Mouse (Mus musculus) kidney, postnatal 0 days (tissue): ENCODE measurements around the gene Lamtor5. TPM values are rescaled to one million over a fixed set of nuclear protein-coding genes. Genes with fewer than 3 reads are reported as not detected.

Experiments
- ATAC-seq: fragments of 200-750 bp; cut with Nextera tagmentation; replicated peaks from 2 replicates; pipeline ENCODE4 v1.8.0; 2017; ENCODE audit warnings: low read depth, moderate number of reproducible peaks, moderate TSS enrichment, moderate library complexity; ENCODE audit not compliant: low FRiP score
- DNase-seq: peaks from one replicate; pipeline ENCODE4 v3.0.0-alpha.2; 2016; ENCODE audit warnings: low spot score
- H3K27ac ChIP-seq: fragments of 300-500 bp; sonication (generic); 2 replicates; pipeline ENCODE4 v1.5.1; 2014; ENCODE audit warnings: mild to moderate bottlenecking
- H3K27me3 ChIP-seq: fragments of 300-500 bp; sonication (generic); 2 replicates; pipeline ENCODE4 v1.6.1; 2014; ENCODE audit warnings: low read length, mixed read lengths; ENCODE audit not compliant: insufficient read depth
- H3K36me3 ChIP-seq: fragments of 300-500 bp; sonication (generic); 2 replicates; pipeline ENCODE4 v1.6.1; 2014; ENCODE audit warnings: low read length, mixed read lengths; ENCODE audit not compliant: insufficient read depth
- H3K4me1 ChIP-seq: fragments of 300-500 bp; sonication (generic); replicated peaks from 2 replicates; pipeline ENCODE4 v1.6.1; 2014; ENCODE audit warnings: antibody characterized with exemption, low read length, mixed read lengths; ENCODE audit not compliant: insufficient read depth
- H3K4me2 ChIP-seq: fragments of 300-500 bp; sonication (generic); 2 replicates; pipeline ENCODE4 v1.6.1; 2014; ENCODE audit warnings: mild to moderate bottlenecking, low read length, moderate library complexity, mixed read lengths
- H3K4me3 ChIP-seq: fragments of 300-500 bp; sonication (generic); replicated peaks from 2 replicates; pipeline ENCODE4 v1.5.1; 2014; ENCODE audit warnings: low read depth, low read length
- H3K9ac ChIP-seq: fragments of 300-500 bp; sonication (generic); 2 replicates; pipeline ENCODE4 v1.6.1; 2014; ENCODE audit warnings: low read depth, low read length
- H3K9me3 ChIP-seq: fragments of 300-500 bp; sonication (generic); replicated peaks from 2 replicates; pipeline ENCODE4 v1.6.1; 2016; ENCODE audit warnings: low read length, inconsistent platforms, mixed read lengths
- CTCF ChIP-seq: IDR thresholded peaks from 2 replicates; pipeline ENCODE4 v1.5.1; 2016; ENCODE audit warnings: antibody characterized with exemption, low read depth, mild to moderate bottlenecking, moderate library complexity
- WGBS: fragments of 180-500 bp; shearing (Covaris S2); extraction: QIAGEN DNeasy Blood & Tissue Kit; methylation state at CpG from one replicate; pipeline ENCODE4 v1.1.7; 2014; 5-methylcytosine and 5-hydroxymethylcytosine counted together
- polyA plus RNA-seq: library from polyadenylated mRNA; unstranded; fragments of >200 nt; fragmentation: Nextera tagmentation; extraction: Ambion mirVana; gene quantifications from 2 replicates; pipeline ENCODE4 v1.2.1, GENCODE M21; 2015

The Lamtor5 gene
- polyA plus RNA-seq, result 247 and 248 TPM in 2 replicates

DNA sequence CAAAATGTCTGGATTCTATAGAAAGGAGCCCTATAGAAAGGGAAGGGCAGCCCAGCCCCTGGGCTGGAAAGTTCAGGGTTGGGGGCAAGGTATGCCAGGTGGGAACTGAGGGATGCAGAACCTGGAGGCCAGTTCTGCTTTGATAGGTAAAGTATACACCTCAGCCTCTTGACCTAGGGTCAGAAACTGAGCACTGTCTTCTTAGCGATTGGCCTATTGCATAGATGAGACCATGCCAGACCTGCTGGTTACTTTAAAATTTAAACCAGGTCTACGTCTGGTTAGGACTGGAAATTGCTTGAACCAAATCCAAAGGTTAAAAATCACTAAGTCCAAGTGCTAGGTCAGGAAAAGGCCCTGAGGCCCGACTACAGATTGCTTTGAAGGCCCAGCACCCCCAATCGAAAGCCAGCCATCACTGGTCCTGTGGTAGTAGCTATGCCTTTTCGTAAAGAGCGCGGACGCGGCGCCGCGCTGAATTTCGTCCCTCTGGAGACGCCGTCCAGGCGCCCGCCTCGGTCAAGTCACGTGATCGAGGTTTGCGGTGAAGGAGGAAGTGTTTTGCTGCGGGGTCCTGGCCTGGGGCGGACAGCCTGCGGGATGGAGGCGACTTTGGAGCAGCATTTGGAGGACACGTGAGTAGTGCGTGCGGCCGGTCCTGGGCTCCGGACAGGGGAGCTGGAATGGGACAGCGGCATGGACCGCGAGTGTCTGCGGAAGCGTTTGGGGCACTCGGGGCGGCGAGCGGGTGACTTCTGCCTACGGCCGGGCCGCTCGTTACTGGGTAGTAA, at the start of gene Lamtor5:
TSS of gene Lamtor5 (plus strand) at position 380 of the 791 bp plus-strand sequence.
- WGBS, result 2% methylated on average over 43 of the region's 43 CpGs
- Histone ChIP-seq H3K9ac (peak within 1 kb of the TSS; percentile 88), H3K4me2 (peak within 1 kb of the TSS; percentile 74), H3K27me3 (no peaks in the 10 kb centered on the region), H3K4me1 (no peaks in the 10 kb centered on the region; the same call in 1 of the 2 replicates), H3K9me3 (no peaks in the 10 kb centered on the region), H3K4me3 (peak within 1 kb of the TSS; percentile 96), H3K36me3 (0 out of 2 replicates have a peak, but pooled peaks cover 12% of the 10 kb centered on the region), H3K27ac (peak within 1 kb of the TSS; percentile 63; the same call in 1 of the 2 replicates)
- no peak for TF ChIP-seq CTCF
- ATAC-seq, result peak; percentile 88
- peak; percentile 91 for DNase-seq

DNA sequence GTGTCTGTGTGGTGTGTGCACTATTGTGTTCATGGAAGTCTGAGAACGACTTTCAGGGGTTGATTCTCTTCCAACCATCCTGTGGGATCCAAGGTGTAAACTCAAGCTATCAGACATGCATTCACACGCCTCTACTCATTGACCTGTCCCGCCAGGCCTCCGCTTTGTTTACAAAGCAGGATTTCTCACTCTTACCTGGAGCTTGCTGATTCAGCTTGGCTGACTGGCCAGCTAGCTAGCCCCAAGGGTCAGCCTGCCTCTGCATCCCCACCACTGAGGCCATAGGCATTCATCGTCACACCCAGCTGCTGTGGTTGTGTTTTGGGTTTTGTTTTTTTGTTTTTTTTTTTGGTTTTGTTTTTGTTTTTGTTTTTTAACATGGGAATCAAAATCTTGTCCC, 49.4 kb upstream of the Lamtor5 start:
- H3K4me1 ChIP-seq, result 0 out of 2 replicates have a peak, but pooled peaks cover 3% of the 10 kb centered on the region
- H3K27me3 ChIP-seq, result no peaks in the 10 kb centered on the region
- no peaks in the 10 kb centered on the region for H3K36me3 ChIP-seq
- H3K4me2 ChIP-seq, result no peak overlapping the region
- WGBS, result 81% methylated on average over 5 of the region's 5 CpGs
- no peak for ATAC-seq
- no peak overlapping the region for H3K4me3 ChIP-seq
- no peak overlapping the region for H3K27ac ChIP-seq
- no peak overlapping the region for H3K9ac ChIP-seq
- DNase-seq, result no peak
- TF ChIP-seq CTCF, result no peak
- no peaks in the 10 kb centered on the region for H3K9me3 ChIP-seq

DNA sequence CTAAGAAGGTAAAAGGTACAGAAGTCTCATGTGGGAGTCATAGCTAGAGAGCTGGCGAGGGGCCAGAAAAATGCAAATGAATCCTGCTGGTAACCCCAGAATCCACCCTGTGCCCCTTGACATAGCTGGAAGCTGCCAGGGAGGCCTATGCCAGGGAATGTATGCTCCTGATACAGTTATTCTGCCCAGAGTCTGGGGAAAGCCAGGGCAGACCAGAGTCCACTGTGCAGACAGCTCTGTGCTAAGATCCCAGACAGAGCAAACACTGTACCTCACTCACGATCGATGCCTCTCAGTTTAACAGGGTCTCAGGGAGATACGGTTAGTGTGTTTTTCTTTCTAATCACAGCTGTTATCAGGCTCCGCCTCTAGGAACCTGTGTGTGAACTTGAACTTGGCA, 48.8 kb upstream of the Lamtor5 start:
- ATAC-seq (no peak), DNase-seq (no peak)
- H3K9me3 ChIP-seq, result no peaks in the 10 kb centered on the region
- 35% methylated on average over 5 of the region's 5 CpGs for WGBS
- no peaks in the 10 kb centered on the region for H3K27me3 ChIP-seq
- H3K4me2 ChIP-seq, result no peak overlapping the region
- H3K4me3 ChIP-seq, result no peak overlapping the region
- H3K27ac ChIP-seq, result no peak overlapping the region
- no peak for TF ChIP-seq CTCF
- no peak overlapping the region for H3K9ac ChIP-seq
- H3K36me3 ChIP-seq, result no peaks in the 10 kb centered on the region
- H3K4me1 ChIP-seq, result 0 out of 2 replicates have a peak, but pooled peaks cover 3% of the 10 kb centered on the region

DNA sequence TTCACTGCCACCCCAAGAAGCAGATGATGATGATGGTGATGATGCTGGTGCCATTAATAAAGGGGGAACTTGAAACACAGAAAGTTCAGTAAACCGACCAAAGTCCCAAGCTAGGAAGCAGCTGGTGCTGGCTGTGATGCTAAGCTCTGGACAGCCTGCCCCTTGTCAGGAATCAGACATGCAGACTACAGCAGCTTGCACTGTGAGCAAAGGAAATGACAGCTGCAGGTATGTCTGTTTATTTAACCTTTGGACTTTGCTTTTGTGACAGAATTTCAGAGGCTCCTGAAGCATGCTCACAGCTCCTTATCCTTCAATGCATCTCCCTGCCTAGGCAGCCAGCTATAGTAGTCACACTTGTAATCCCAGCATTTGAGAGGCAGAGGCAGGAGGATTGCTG, 48.1 kb upstream of the Lamtor5 start, which contains the start of gene A630076J17Rik:
TSS of gene A630076J17Rik (plus strand) at position 88 of the 400 bp plus-strand sequence.
- 10% methylated on average over 1 of the region's 1 CpGs for WGBS

DNA sequence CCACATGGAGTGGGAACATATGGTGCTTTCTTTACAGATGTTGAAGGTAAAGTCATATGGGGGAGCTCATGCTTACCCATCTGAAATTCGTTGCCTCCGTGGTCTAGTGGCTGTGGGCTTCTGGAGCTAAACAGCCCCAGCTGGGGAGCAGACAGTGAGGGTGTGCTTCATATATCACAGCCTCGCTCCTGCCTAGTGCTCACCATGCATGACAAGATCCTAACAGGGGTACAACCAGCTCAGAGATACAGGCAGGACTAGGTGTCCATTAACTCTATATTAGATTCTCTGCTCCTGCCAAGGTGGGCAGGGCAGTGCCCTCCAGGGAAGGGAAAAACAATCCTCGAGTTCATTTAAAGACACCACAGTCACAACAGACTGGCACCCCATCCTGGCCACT, 47.5 kb upstream of the Lamtor5 start:
- H3K9me3 ChIP-seq, result no peaks in the 10 kb centered on the region
- no peak for DNase-seq
- H3K9ac ChIP-seq, result no peak overlapping the region
- H3K27ac ChIP-seq, result no peak overlapping the region
- no peaks in the 10 kb centered on the region for H3K27me3 ChIP-seq
- 20% methylated on average over 4 of the region's 4 CpGs for WGBS
- 0 out of 2 replicates have a peak, but pooled peaks cover 3% of the 10 kb centered on the region for H3K4me1 ChIP-seq
- no peak overlapping the region for H3K4me3 ChIP-seq
- no peak for TF ChIP-seq CTCF
- no peak overlapping the region for H3K4me2 ChIP-seq
- ATAC-seq, result no peak
- H3K36me3 ChIP-seq, result no peaks in the 10 kb centered on the region

More for the DNA sequence above, 48.1 kb upstream of the Lamtor5 start, which contains the start of gene A630076J17Rik:
- no peak within 1 kb of the TSS for H3K4me3 ChIP-seq
- DNase-seq (peak; percentile 10), ATAC-seq (peak; percentile 61; the same call in 1 of the 2 replicates)
- H3K4me1 ChIP-seq, result 0 out of 2 replicates have a peak, but pooled peaks cover 3% of the 10 kb centered on the region
- H3K9ac ChIP-seq, result no peak within 1 kb of the TSS
- no peak within 1 kb of the TSS for H3K4me2 ChIP-seq
- H3K27me3 ChIP-seq, result no peaks in the 10 kb centered on the region
- no peaks in the 10 kb centered on the region for H3K36me3 ChIP-seq
- no peak for TF ChIP-seq CTCF
- H3K27ac ChIP-seq, result no peak within 1 kb of the TSS
- H3K9me3 ChIP-seq, result no peaks in the 10 kb centered on the region

DNA sequence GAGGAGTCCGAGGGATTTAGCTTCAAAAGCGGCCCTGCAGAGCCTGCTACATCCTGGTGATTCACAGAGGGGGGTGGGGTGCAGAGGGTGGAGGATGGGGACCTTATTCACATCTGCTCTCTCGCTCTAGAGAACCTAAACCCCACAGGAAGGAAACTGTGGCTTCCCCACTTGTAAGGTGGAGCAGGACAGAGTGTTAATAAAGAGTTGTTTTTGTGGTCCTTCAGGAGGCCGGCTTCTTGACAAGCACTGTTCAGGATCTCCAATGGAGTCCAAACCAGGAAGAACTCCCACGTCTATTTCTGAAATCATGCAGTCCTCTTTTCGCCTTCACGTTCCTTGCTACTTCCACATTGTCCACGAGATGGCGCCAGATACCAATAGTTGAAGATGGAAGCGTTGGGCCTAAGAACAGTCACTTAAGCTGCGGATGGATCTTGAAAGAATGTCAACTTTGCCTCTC, 45.3 kb upstream of the Lamtor5 start:
- Histone ChIP-seq H3K9ac (no peak overlapping the region), H3K4me1 (0 out of 2 replicates have a peak, but pooled peaks cover 3% of the 10 kb centered on the region), H3K9me3 (no peaks in the 10 kb centered on the region), H3K4me3 (no peak overlapping the region), H3K36me3 (no peaks in the 10 kb centered on the region), H3K27ac (no peak overlapping the region), H3K4me2 (no peak overlapping the region; the same call in 1 of the 2 replicates), H3K27me3 (no peaks in the 10 kb centered on the region)
- WGBS, result 8% methylated on average over 11 of the region's 11 CpGs
- no peak; the same call in 1 of the 2 replicates for ATAC-seq
- TF ChIP-seq CTCF, result peak; percentile 99
- DNase-seq, result peak; percentile 93
